Mouse (Mus musculus) spleen, postnatal 10 days (tissue): ENCODE measurements around the gene Tbcd.

Experiments used
- DNase-seq, 2 experiments: peaks; one replicate each; pipeline ENCODE4 v3.0.0; 2021 to 2022; ENCODE audit warnings: low spot score in 2 of 2

The Tbcd gene

GRCm38 (mm10) chr11:121564265-121564664 lies 112.5 kb downstream of the Tbcd start:
- DNase-seq, result no peak

- DNase-seq, result no peak
These were observed 130.1 kb downstream of the Tbcd start for GRCm38 (mm10) chr11:121581856-121582255.

GRCm38 (mm10) chr11:121597254-121597653 lies 145.5 kb downstream of the Tbcd start:
- DNase-seq, result no peak

GRCm38 (mm10) chr11:121601422-121601821 lies 149.7 kb downstream of the Tbcd start:
- no peak for DNase-seq

GRCm38 (mm10) chr11:121605604-121606003 lies 153.9 kb downstream of the Tbcd start:
- DNase-seq, result no peak

- no peak for DNase-seq
These were observed 159.2 kb downstream of the Tbcd start for GRCm38 (mm10) chr11:121610976-121611375.

GRCm38 (mm10) chr11:121615961-121616485 lies 164.3 kb downstream of the Tbcd start:
- no peak for DNase-seq

- DNase-seq, result no peak
These were observed 164.8 kb downstream of the Tbcd start for GRCm38 (mm10) chr11:121616501-121616900.

GRCm38 (mm10) chr11:121617371-121617770 lies 165.6 kb downstream of the Tbcd start:
- DNase-seq, result no peak

GRCm38 (mm10) chr11:121625007-121625406 lies 173.3 kb downstream of the Tbcd start:
- DNase-seq, result no peak

GRCm38 (mm10) chr11:121627521-121627920 lies 175.8 kb downstream of the Tbcd start:
- DNase-seq, result no peak

GRCm38 (mm10) chr11:121629529-121629928 lies 177.8 kb downstream of the Tbcd start:
- no peak for DNase-seq

GRCm38 (mm10) chr11:121630406-121630805 lies 178.7 kb downstream of the Tbcd start:
- no peak for DNase-seq

- no peak for DNase-seq
These were observed 179.7 kb downstream of the Tbcd start for GRCm38 (mm10) chr11:121631410-121631809.

GRCm38 (mm10) chr11:121636646-121637045 lies 184.9 kb downstream of the Tbcd start:
- no peak for DNase-seq

- no peak for DNase-seq
These were observed 189.9 kb downstream of the Tbcd start for GRCm38 (mm10) chr11:121641501-121642145.

GRCm38 (mm10) chr11:121645394-121645793 lies 193.6 kb downstream of the Tbcd start:
- DNase-seq, result no peak

- no peak for DNase-seq
These were observed 195.6 kb downstream of the Tbcd start for GRCm38 (mm10) chr11:121647321-121647720.

- DNase-seq, result no peak
These were observed 196.4 kb downstream of the Tbcd start for GRCm38 (mm10) chr11:121648166-121648565.

GRCm38 (mm10) chr11:121649900-121650299 lies 198.2 kb downstream of the Tbcd start:
- no peak for DNase-seq

GRCm38 (mm10) chr11:121650668-121651067 lies 198.9 kb downstream of the Tbcd start:
- DNase-seq, result no peak

- DNase-seq, result no peak
These were observed 199.8 kb downstream of the Tbcd start for GRCm38 (mm10) chr11:121651556-121651955.

- no peak for DNase-seq
These were observed 200.2 kb downstream of the Tbcd start for GRCm38 (mm10) chr11:121651983-121652382.
